Mouse (Mus musculus): ENCODE results near the gene Tbc1d4.

Gene Tbc1d4

GRCm38 (mm10) chr14:101499838-101500237, 109.2 kb downstream of the Tbc1d4 start:
- no peak for DNase-seq

DNA sequence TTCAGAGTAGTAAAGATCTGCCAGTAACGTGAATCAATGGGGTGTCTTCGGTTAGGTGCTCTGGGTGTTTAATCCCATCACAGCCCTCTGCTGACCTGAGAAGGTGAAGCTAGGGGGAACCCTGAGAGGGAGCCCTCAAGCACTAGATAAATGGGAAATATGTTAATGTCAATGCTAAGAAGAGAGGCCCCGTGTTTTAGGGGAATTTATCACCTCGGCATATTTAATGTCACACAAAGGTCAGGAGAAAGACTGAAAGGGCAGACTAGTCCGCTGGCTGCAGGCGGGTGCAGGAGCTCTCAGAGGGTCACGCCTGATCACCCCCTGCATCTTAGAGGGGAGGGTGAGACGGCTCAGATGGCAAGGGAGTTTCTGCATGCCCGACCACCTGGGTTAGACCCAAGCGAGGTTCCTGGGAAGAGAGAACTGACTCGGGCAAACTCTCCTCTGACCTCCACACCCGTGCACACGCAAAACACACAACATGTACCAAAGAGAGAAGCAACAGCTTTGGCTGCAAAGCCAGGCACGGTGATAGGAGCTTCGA, 120.7 kb downstream of the Tbc1d4 start:
- DNase-seq: no peak

DNA sequence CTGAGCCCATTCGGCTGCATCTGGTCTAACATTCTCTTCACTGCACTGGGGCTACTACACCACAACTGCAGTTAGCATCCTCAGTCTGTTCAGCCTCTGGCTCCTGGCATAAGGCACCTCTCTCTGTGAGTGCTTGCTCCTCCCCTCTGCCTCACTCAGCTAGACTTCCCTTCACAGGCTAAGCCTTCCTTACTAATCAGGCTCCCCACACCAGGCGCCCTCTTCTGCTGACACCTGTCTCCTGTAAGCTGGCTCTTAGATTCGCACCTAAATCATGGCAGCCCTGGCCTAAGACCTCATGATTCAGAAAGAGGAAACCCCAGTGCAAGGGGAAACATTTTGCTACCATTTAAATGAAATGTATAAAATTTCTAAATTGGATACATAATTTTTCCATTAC, 122.4 kb downstream of the Tbc1d4 start:
- DNase-seq: no peak

DNA sequence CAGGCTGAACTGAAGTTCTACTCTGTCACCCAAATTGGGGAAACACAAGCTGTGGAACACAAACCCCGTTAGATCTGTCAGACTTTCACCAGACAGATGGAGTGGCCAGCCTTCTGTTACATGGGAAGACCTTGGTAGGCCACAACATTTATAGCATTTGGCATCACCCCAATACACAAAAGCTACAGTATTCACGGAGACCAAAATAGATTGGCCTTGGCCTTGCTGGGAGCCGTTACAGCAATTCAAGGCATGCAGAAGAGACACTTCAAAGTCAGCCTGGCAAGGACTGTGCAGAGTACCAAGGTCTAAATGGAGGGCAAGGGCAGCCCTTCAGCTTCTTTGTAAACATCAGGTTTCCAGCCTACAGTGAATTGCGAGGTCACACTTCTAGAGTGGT, 125.8 kb downstream of the Tbc1d4 start:
- peak; percentile 30 to 35 for DNase-seq

GRCm38 (mm10) chr14:101482270-101482669, 126.7 kb downstream of the Tbc1d4 start:
- peak; percentile 73 to 79 for DNase-seq

- DNase-seq: no peak
Observed at GRCm38 (mm10) chr14:101481165-101481564, 127.8 kb downstream of the Tbc1d4 start.

GRCm38 (mm10) chr14:101480541-101480940, 128.4 kb downstream of the Tbc1d4 start:
- DNase-seq: no peak

- no peak for DNase-seq
Observed at GRCm38 (mm10) chr14:101477827-101478220, 131.2 kb downstream of the Tbc1d4 start.

DNA sequence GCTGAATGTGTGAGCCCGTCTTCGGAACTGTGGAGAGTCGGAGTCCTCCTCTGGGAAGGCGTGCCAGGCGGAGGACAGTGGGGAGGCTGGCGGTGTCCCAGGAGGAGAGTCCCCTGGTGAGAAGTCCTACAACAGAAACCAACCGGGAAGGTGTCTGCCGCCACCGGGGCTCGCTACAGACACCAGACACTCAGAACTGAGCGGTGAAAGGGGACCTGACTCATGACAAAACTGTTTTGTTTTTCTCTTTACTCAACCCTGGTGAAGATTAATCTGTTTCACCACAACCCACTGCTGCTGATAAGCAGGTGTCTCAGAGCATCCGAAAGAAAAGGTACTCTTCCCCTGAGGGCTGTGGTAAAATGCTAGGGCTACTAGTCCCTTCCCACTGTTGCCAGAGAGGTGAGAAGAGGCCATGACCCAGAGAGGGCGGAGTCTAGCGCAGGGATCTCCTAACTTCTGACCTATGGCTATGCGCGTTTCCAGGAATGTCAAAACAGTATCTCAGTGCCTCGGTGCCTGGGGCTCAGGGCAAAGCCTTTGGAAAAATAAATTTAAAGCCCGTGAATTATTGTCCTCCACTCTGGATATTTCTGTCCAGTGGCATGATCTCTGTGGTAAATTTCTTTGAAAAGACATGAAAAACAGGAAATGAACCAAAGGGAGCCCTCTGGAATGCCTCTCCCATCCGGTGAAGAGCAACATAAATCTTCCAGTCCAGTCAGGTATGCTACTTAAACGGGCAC, 131.7 kb downstream of the Tbc1d4 start:
- no peak for DNase-seq

DNA sequence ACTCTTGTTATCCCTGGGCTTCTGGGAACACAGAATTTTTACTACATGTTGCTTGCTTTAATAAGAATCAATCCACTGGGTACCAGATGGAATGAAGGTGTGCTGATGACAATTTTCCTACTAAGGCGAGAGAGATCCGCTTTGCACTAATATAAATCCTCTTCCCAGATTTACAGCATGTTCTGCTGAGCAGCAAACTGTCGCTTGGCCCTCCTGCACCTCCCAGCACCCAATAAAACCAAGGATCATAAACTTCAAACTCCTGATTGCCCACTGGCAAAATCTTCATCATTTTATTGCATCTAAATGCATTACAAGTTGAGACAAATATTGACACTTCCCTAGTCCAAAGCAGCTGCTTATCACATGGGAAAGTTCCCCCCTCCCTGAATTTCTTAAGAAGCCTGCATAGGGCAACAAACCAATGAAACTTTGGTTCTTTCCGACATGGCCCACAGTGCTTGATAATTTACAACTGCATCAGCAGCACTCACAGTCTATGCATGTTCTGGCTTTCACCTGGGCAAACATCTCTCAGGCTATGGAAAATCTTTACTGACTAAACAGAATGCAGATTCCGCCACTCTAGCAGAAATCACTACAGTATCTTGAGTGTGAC, 139.4 kb downstream of the Tbc1d4 start:
- DNase-seq: no peak

GRCm38 (mm10) chr14:101468143-101468542, 140.8 kb downstream of the Tbc1d4 start:
- no peak for DNase-seq

- DNase-seq: no peak
Observed at GRCm38 (mm10) chr14:101467532-101467931, 141.5 kb downstream of the Tbc1d4 start.

DNA sequence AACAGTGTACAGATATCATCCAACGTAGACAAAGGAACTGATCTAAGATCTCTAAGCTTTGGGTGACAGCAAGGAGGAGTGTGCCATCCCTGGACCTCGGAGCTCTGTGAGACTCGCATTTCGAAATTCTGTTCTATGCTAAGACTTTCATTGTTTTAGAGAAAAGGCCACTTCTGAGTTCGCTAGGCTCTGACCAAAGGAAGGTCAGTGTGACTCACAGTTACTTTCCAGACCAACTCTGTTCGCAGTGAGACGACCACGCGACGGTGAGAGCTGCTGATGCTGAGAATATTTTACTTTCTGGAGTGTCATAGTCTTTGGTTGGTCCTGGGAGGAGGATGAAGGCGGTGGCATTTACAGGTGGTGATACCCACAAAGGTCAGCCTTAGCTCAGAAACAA, 142.5 kb downstream of the Tbc1d4 start:
- DNase-seq: no peak

- no peak for DNase-seq
Observed at GRCm38 (mm10) chr14:101465893-101466292, 143.1 kb downstream of the Tbc1d4 start.

DNA sequence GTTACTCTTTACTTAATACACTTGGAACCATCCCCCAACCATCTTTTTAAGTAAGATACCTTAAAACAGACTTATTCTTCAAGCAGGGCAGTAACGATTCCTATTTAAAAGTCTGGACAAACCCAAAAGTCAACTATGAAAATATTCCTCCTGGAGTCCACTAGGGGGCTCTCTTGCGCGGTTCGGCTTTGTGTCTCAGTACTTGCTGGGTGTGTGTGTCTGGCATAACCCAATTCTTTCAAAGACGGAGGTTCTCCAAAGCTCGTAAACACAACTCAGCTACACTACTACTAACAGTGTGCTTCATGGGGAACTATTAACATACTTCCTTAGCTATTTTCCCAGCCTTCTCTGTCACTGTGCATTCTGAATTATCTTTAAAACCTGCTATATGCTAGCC, 148.2 kb downstream of the Tbc1d4 start:
- peak; percentile 78 to 83 for DNase-seq

DNA sequence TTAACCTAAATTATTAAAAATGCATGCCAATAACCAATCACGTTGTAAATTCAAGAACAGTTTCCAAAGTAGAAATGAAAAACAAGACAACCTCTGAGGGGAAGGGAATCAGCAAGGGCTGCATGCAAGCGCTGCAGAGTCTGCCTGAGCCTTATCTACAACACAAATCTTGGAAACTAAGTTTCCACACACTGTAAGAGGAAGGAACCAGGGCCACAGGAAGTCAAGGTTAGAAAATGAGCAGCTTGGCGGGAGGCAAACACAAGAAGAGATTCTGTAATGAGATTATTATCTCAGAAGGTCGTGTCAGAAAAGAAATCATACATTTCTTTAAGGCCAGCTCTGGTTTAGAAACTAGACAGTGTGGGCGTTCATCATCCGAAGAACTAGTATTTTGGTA, 156.1 kb downstream of the Tbc1d4 start:
- DNase-seq: no peak

DNA sequence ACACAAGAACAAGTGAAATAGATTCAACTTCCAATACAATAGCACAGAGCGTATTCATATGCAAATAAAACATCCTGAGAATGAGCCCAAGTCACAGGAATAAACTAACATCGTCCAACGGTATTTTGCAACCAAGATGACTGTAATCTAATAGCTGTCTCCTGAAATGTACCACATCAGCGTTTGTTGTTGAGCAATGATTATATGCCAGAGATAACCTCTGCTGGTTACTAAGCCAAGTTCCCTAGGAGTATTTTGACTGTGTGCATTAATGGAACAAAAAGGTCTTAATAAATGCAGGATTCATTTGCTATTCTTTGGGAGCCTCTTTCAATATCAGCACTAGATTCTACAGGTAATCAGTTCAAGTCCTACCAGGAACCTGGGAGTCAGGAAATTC, 161.1 kb downstream of the Tbc1d4 start:
- DNase-seq: no peak

DNA sequence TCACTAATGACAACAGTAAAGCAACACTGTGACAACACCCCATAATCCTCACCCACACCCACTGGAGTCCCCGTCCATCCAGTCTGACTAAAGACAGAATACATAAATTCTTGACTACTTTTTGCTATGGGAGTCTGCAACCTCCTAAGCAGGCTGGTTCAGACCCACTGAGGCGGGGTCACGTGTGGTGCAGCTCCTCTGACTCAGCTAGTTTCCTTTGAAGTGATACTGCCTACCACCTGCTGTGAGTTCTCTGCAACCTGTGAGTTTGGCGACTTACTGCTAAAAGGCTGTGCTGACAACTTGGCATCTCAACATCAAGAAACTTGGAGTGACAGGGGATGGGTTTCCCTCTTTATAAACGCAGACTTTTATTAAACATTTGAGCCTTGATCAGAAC, 163.8 kb downstream of the Tbc1d4 start:
- no peak for DNase-seq

DNA sequence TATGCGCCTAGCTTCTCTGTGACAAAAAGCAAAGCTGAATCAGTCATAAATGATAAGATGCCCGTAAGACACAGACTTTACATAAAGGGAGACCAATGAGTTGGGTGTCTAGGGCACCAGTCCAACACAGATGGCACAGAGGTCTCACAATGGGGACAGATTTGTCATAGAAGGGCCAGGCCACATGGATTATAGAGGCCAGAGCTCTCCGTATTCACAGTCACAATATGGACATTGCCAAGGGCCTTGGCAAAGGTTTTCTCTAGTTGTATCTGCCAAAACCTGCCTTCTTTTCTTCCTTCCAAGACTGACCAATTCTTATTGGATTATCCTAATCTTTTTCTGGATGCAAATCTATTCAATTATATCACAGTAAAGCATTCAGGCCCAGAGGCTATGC, 171.1 kb downstream of the Tbc1d4 start:
- DNase-seq: peak; percentile 94 to 96

DNA sequence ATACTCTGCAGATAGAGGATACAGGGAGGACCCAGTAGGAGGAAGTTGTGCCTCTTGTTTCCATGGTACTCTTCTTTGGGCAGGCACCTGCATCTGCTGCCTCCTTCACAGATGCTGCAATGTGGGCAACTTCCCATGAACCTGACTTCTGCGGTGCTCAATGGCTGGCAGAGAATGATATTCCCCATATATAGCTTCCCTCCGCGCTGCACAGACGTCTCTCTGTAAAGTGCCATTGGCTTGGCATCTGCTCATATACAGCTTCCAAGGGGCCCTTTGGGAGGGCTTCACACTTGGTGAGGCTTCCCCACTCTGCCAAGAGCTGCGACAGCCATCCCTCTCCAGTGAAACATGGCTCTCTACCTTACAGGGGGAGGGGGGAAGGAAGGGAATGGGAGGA, 178.5 kb downstream of the Tbc1d4 start:
- peak; percentile 47 to 72 for DNase-seq

DNA sequence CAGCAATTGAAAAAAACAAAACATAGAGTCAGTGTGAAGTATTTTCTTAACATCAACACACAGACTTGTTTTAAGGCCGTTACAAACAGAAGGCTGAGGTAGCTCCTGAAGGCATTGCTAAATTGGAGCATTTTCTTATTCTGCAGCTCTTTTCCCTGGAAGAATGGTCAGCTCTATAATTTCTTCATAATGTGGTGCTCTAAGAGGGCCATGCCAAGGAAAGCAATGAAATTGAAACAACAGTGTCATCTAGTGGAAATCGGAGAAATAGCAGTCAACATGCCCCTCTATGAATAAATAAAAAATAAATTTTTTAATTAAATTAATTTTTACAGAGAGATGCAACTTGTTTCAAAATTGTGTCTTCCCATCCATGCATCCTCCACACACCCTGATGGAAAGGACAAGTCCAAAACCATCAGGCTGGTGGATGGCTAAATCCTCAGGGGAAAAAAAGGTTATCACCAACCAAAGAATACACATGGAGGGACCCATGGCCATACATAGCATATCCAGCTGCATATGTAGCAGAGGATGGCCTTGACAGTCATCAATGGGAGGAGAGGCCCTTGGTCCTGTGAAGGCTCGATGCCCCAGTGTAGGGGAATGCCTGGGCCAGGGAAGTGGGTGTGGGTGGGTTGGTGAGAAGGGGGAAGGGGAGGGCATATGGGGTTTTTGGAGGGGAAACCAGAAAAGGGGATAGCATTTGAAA, 180.0 kb downstream of the Tbc1d4 start:
- DNase-seq: peak; percentile 42 to 74

GRCm38 (mm10) chr14:101417679-101418078, 191.3 kb downstream of the Tbc1d4 start:
- no peak for DNase-seq
